Mouse (Mus musculus): ENCODE data around the gene Tanc1. TPM values are rescaled to one million over a fixed set of nuclear protein-coding genes. Genes with fewer than 3 reads are reported as not detected.

The Tanc1 gene
- total RNA-seq, 2 experiments from 2014 or later = 17.7 to 27.5 TPM

DNA sequence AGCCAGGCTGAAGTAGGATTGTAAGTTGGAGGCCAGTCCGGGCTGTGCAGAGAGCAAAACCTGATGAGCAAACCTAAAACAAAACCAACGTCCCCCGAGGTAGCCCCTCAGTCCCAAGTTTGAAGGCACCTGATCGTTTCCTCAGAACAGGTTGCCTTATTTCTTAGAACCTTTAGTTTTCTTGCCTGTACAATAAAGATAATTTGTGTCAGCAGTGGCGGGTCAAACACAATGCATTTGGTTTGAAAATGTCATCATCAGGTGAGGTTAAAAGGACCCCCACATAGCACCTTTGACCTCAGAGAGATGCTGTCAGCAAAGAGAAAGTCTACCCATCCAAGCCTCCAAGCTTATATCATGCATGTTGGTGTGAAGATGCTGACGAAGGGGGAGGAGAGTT is 98.9 kb downstream of the Tanc1 start:
- intact Hi-C loops (cut with DNase I) = no loop called here
- DNase-seq (ENCODE audit: low spot score in 2 of 2) = no peak

DNA sequence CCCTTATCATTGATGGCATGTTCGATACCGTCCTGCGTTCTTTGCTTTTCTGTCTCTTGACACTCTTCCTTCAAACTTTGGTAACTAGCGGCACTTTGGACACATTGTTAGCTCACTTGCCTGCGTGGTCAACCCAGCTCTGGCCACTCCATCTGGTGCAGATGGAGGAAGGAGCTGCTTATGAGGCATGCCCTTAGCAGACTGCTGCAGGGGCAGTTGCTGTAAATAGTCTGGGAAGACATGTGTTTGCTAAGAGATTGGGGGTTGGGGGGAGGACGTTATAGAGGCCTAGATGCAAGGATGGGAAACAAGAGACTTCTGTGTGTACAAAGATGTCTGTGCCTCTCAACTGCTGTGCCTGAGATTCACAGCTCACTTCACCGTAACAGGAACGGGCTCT is 100.2 kb downstream of the Tanc1 start:
- intact Hi-C loops (cut with DNase I) = no loop called here
- no peak for DNase-seq (ENCODE audit: low spot score in 2 of 2)

DNA sequence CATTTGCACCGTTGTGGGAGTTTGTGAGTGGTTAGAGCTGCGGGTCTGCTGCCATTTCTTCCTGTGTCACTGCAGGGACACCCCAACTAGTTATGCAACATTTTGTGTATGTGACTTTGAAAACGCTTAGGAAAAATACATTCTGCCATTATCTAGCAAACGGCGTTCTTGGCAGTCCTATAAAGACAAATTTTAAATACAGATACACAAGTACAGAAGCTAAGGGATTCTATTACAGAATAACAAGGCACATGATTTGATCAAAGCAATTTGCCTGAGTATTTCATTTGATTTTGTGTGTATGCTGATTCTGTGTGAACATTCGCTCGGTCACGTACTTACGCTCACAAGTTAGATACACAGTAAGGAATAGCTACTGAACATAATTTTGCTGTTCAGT is 100.6 kb downstream of the Tanc1 start:
- DNase-seq (ENCODE audit: low spot score in 2 of 2) = no peak
- intact Hi-C loops (cut with DNase I) = no loop called here

DNA sequence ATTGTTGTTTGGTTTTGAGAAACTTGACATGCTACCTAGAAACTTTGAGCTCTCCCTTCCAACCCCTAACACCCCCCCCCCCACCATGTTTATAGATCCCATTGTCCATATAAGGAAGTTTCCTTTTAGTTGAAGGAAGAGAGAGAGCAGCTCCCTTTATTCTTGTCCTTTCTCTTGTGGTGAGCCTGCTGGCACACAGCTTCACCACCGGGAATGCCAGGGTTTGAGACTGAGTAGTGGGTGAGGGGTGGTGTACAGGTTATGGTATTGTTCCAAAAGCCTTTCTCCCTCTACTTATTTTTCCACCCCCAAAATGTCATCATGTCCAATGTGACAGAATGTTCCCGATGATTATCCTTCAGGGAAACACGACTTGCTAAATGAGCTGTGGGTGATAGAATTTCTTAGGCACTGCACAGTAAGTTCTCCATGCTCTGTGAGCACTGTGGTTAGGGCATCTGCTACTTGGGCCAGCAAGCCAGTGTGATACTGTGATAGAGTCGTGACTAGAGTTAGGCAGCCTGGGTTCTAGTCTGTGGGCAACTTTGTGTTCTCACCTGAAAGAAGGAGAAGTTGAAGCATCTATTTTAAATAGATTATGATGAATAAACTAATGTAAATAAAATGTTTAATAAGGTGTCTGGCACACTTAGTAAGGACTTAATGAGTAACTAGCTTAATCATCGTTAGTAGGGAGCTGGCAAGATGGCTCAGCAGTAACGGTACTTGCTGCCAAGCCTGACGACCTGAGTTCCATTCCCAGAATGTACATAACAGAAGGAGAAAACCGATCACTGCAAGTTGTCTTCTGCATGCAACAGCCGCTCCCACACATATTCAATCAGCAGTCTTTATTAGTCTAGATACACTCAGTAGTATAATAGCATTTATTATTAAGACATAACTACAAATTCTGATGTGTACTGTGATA is 102.0 kb downstream of the Tanc1 start:
- intact Hi-C loops (cut with DNase I) = no loop called here
- DNase-seq (ENCODE audit: low spot score in 2 of 2) = no peak

DNA sequence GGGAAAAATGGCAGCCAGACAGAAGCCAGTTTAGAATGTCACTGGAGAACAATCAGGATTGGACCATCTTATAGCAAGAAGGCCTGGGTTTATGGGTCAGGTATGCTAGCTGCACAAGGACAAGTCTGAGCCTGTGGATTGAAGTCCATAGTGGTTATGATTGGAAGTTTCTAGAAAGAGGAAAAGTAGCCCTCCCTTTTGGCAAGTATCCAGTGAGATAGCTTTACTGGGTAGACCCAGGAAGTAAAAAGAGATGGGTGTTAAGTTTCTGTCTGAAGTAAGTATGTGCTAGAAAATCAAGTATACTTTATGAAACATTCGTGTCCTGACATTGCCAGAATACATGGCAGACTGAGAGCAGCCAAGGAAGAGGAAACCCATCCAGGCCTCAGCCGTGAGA is 103.2 kb downstream of the Tanc1 start:
- intact Hi-C loops (cut with DNase I) = no loop called here
- no peak for DNase-seq (ENCODE audit: low spot score in 2 of 2)

DNA sequence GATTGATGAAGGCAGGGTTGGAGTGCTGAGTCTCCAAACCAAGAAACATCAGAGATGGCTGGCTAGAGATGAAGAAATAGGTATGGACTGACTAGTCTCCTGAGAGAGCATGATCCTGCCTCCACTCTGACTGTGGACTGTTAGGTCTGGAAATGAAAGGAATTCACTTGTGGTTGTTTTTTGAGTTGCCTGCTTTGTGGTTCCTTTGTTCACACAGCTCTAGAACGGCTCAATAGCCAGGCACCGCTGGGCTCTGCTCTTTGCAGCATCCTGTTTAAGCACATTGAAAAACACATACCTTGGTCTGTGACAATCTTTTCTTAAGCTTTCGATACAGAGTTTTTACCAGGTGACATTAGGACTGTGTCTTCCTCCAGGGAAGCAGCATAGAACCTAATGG is 104.6 kb downstream of the Tanc1 start:
- DNase-seq (ENCODE audit: low spot score in 2 of 2) = no peak
- intact Hi-C loops (cut with DNase I) = no loop called here

DNA sequence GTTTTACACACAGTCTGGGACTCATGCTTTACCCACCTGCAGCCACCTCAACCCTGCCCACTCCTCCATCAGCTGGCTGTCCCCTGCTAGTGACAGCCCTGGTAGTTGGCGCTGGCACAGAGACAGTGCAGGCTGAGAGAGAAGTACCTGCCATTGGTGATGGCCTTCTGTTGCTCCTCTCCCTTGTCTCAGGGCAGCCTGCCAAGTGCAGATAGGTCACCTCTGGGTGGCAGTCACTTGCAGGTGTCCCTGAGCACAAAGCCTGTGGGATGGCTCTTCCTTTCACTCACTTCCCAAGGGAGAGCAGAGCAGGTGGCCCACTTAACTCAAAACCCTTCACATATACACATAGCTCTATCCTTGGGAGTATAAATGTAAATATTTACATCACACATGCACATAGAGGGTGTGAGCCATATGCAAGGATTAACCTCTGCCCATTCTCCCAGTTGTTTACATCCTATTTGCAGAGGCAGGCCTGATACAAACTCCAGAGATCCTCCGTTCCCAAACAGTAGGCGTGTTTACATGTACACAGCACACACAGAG is 106.0 kb downstream of the Tanc1 start:
- intact Hi-C loops (cut with DNase I) = no loop called here
- no peak for DNase-seq (ENCODE audit: low spot score in 2 of 2)

DNA sequence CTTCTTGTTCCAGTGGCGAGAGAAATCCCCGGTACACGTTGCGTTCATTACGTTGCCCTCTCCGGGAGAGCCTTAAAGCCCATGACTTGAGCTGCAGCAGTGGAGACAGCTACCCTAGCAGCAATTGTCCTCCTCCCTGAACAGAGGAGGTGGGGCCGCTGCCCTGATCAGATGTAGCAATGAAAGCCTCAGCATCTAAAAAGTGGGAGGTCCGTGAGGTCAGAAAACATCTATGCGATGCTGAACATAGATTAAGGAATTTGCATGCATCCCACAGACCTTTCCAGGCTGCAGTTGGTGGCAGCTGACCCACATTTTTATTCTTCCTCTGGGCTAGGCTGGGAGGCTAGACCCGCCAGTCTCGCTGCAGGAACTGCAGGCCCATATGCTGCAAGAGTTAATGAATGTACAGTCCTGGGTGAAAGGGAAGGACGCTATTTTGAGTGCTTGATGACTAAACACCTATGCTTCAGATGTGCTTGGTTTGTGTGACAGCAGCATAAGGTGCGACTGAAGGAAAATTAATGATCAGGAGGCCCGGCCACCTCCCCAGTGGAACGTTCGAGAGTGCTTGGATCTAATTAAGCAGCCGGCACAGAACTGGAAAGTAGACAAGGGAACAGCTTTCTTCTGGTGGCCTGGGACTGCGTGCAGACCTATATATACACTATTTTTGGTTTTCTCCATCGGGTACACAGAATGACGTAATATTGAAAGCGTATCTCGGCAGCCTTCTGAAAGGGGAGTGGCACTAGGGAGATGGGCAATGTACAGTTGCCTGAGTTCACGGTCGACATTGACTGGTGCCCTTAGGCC is 107.0 kb downstream of the Tanc1 start:
- intact Hi-C loops (cut with DNase I) = no loop called here
- DNase-seq (ENCODE audit: low spot score in 2 of 2) = no peak

DNA sequence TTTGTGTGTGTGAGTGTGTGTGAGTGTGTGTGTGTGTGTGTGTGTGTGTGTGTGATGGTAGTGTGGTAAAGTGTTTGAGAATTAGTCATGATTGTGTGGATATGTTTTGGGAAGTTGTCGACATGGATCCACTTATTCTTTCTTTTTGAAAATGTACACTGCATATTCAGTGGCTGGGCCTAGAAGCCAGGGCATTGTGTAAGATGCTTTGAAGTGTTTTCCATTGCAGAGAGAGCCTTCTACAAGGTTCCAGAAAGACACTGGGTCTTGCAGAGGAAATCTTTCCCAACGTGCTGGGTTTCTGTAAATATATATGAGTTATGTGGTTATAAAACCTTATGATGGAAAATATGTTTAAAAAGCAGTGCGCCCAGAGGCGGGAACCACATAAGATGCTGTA is 108.0 kb downstream of the Tanc1 start:
- intact Hi-C loops (cut with DNase I) = no loop called here
- DNase-seq (ENCODE audit: low spot score in 2 of 2) = no peak

DNA sequence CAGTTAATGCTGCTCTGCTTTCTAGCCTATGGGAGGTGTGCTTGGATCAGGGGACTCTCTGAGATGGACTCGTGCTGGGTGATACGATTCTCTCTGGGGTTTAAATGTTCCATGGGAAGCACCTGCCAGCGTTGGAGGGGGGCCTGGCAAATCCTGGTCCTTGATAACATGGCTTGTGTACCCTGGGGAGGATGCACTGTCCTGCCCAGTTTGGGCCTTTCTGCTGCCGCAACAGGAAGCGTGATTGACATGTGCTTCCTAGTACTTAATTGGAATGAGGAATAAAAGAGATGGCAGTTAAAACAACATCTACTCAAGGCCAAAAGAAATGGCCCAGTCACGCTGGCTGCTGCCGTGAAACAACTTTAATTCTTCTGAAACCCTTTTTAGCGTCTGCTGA is 109.3 kb downstream of the Tanc1 start:
- no peak for DNase-seq (ENCODE audit: low spot score in 2 of 2)
- intact Hi-C loops (cut with DNase I) = no loop called here

DNA sequence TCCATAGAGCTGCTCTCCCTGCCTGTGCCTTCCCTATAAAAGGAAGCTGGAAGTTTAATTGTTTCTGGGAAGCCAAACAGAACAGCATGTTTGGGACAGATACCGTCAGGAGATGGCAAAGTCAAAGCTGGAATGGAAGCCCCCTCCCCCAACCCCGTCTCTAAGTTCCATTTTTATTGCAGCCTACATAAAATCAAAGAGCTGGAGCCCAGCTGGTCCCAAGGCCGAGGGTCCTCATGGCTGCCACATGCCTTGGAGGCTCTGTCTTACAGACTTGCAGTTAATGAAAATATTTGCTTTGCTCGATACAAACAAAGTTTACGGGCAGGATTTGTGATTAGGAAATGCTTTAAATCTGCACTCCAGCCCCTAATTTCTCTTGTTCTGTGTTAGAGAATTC is 109.9 kb downstream of the Tanc1 start:
- intact Hi-C loops (cut with DNase I) = no loop called here
- no peak for DNase-seq (ENCODE audit: low spot score in 2 of 2)

DNA sequence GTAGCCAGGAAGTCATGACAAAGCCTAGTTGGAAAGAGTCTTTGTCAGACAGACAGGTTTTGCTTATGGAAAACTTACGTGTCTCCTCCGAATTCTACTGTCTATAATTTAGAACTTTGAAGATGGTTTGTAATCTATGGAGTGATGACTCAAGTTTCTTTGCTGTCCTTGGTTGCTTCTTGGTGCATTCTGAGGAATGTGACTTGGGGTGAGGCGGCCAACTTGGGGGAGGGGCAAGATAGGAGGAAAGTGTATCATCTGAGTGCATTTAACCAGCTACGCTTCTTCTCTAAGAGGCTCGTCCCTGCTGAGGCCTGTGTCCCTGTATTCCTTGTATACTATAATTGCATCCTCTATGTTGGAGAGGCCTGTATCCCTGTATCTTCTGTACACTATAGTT is 111.5 kb downstream of the Tanc1 start:
- intact Hi-C loops (cut with DNase I) = no loop called here
- no peak for DNase-seq (ENCODE audit: low spot score in 2 of 2)

DNA sequence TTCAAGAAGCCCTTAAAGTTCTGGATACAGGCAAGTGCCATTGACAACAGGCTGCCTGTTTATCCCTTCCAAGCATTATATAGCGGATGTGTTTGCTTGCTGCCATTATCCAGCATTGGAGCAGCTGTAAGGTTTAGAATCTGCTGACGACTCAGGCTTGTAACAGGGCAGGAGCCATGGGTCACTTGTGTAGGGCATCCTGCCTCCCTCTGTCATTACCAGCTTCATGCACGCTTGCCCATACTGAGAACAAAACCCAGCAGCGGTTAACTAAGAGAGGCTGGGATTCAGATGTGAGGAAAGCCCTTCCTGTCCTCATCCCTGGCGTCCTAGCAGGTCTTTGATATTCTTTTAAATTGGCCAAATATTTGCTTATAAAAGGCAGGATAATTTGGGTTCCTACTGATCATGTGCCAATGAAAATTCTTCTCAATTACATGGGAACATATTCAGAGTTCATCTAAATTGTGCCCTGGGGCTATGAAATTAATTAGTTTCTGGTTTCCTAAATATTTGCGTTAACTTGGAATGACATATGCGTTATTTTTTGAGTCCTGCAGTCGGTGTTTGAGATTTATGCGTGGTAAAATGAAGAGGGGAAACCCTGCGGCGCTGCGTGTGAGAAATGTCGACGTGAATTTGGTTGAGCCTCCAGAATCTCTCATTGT is 113.8 kb downstream of the Tanc1 start:
- intact Hi-C loops (cut with DNase I) = no loop called here
- no peak for DNase-seq (ENCODE audit: low spot score in 2 of 2)

DNA sequence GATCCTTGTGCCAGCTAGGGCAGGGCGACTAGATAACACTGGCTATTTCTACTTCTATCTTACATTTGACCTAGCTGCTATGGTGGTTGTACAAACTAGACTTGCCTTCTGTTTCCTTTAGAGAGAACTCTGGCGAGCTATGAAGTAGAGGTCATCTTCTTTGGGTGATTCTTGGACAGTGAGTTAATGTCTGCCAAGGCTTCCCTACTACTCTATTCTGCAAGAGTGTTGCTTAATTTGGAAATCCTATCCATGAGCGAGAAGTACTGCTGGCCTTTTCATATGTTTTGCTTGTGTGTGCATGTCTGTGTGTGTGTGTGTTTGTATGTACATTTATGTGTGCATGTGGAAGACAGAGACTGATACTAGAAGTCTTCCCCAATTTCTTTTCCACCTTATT is 120.0 kb downstream of the Tanc1 start:
- no peak for DNase-seq (ENCODE audit: low spot score in 2 of 2)
- intact Hi-C loops (cut with DNase I) = no loop called here

DNA sequence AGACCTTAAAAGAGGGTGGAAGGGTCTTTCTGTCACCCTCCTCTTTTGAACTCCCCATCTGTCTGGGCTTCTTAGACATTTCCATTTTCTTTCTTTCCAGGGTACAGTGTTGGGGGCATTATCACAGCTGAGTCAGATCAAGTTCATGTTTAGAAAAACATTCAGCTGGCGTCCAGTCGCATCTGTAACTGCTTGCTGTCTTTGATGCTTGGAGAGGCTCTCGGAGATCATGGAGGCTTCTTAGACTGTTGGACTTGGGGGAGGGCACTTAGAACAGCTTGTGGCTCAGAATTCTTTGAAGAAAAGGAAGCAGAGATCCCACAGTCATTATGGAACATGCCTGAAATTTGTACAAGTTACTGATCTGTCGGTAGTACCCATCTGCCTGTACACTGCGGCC is 121.6 kb downstream of the Tanc1 start:
- DNase-seq (ENCODE audit: low spot score in 2 of 2) = no peak
- intact Hi-C loops (cut with DNase I) = no loop called here

DNA sequence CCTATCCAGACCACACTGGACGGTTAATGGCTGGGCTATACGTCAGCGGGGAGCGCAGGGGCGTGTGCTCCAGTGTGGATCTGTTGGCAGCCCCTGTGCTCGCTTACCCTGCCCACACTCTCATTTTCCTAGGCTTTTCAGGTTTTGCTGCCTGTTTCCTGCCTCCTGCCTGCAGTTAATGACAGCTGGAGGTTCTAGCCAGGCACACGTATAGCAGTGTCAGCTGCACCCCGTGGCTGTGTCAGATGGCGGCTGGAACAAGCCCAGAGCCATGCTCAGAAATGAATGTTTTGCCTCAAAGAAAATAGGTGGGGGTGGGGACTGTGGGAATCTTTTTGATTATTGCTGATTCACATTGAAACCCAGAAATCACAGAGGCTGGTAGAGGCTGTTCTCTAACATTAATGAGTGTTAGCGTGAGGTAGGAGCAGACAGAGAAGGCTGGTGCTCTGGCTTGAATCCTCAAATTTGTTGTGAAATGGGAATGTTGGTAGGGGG is 124.6 kb downstream of the Tanc1 start:
- intact Hi-C loops (cut with DNase I) = no loop called here
- DNase-seq (ENCODE audit: low spot score in 2 of 2) = no peak

DNA sequence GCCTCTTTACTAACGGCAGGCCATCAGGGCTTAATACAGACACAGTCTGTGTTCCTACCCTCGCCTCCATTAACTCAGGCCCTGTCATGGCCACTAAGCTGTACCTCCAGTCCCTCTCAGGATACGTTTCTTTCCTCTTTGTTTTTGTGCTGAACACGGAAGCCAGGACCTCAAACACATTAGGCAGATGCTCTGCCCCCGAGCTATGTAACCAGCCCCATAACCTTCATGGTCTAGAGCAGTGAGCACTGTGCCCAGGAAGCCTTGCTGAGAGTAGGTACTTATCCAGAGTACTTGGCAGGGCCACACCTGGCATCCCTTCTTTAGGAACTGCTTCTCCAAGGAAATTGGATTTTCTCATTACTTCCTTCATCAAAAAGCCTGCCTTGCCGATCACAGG is 125.5 kb downstream of the Tanc1 start:
- no peak for DNase-seq (ENCODE audit: low spot score in 2 of 2)
- intact Hi-C loops (cut with DNase I) = no loop called here

DNA sequence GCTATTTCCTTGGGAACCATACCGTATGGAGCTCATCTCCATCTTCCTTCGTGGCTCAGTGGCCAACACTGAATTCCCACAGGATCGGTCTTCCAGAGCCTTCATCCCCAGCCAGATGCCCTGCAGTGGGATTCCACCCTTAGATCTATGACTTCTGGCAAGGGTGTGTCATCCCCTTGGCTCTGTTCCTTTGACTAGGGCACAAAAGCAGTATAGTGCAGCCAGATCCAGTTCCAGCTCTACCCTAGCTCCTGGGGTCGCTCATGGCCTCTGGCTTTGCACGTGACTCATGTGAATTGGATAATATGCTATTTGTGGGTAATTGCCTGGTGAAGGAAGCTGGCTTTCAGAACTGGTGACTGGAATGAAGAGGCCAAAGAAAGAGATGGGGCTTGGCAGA is 126.5 kb downstream of the Tanc1 start:
- intact Hi-C loops (cut with DNase I) = no loop called here
- DNase-seq (ENCODE audit: low spot score in 2 of 2) = no peak

DNA sequence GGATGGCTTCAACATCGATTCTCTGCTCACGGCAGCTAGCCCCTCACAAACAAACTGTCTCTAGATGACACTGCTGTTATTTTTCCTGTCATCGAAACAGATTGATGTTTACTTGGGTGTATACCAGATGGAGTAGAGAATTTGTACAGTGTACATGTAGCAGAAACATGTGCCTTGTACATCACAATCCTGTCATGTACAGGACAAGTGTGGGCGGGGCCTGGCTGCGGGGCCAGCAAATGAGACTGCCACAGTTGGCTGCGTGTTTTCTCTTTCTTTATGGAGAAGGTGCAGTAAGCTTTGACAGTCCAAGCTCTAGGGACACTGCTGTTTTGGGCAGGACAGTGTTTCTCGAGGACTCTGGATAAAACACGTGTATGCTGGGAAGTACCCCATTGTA is 127.2 kb downstream of the Tanc1 start:
- DNase-seq (ENCODE audit: low spot score in 2 of 2) = no peak
- intact Hi-C loops (cut with DNase I) = no loop called here

DNA sequence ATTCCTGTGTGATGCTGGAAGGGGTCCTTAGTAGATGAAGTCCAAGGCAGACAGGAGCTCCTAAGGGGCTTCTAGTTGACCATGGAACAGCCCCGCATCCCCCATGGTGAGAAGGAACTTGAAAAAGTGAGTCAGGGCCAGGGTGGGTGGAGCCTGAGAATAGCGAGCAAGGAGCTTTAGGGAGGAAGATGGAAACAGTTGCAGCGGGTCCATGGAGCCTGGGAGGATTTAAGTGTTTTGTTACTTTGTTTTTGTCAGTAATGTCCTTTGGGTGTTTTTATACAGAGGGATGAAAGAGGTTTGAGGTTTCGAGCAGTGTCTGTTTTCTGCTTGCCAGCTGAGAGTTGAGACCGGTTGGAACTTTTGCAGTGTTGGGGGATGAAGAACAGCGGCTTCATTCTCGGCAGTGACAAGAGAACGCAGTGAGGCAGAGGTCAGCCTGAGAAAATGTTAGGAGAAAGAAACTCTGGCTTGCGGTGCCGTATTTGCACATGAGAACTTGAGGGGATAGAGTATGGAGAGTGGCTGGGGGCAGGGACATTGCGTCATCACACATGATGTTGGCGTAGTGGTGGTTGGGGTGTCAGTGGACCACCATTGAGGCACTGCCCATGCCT is 130.8 kb downstream of the Tanc1 start:
- intact Hi-C loops (cut with DNase I) = no loop called here

More for the DNA sequence above, 130.8 kb downstream of the Tanc1 start:
- DNase-seq (ENCODE audit: low spot score in 2 of 2) = no peak
